Mouse (Mus musculus) heart, embryonic 12.5 days (tissue): ENCODE results near the gene Setdb1. TPM values are rescaled to one million over a fixed set of nuclear protein-coding genes. Genes with fewer than 3 reads are reported as not detected.

ENCODE experiments used
- ATAC-seq: fragments of 200-750 bp; cut with Nextera tagmentation; 2 replicates; pipeline ENCODE4 v1.8.0; 2017; ENCODE audit warnings: moderate TSS enrichment, moderate library complexity; ENCODE audit not compliant: insufficient number of reproducible peaks, low FRiP score
- H3K27ac ChIP-seq: fragments of 300-500 bp; sonication (generic); 2 replicates; pipeline ENCODE4 v1.5.1; 2016; ENCODE audit warnings: mild to moderate bottlenecking, moderate library complexity; ENCODE audit not compliant: poor library complexity, severe bottlenecking
- H3K27me3 ChIP-seq: fragments of 300-500 bp; sonication (generic); replicated peaks from 2 replicates; pipeline ENCODE4 v1.6.1; 2016; ENCODE audit warnings: mild to moderate bottlenecking, moderate library complexity
- H3K36me3 ChIP-seq: fragments of 300-500 bp; sonication (generic); 2 replicates; pipeline ENCODE4 v1.6.1; 2016; ENCODE audit warnings: mild to moderate bottlenecking, moderate library complexity
- H3K4me1 ChIP-seq: fragments of 300-500 bp; sonication (generic); replicated peaks from 2 replicates; pipeline ENCODE4 v1.6.1; 2016; ENCODE audit warnings: mild to moderate bottlenecking
- H3K4me2 ChIP-seq: fragments of 300-500 bp; sonication (generic); 2 replicates; pipeline ENCODE4 v1.6.1; 2016; ENCODE audit warnings: mild to moderate bottlenecking, moderate library complexity
- H3K4me3 ChIP-seq: fragments of 300-500 bp; sonication (generic); 2 replicates; pipeline ENCODE4 v1.5.1; 2016; ENCODE audit warnings: mild to moderate bottlenecking
- H3K9ac ChIP-seq: fragments of 300-500 bp; sonication (generic); 2 replicates; pipeline ENCODE4 v1.6.1; 2016; ENCODE audit warnings: mild to moderate bottlenecking, moderate library complexity
- H3K9me3 ChIP-seq: fragments of 300-500 bp; sonication (generic); replicated peaks from 2 replicates; pipeline ENCODE4 v1.6.1; 2016; ENCODE audit warnings: mild to moderate bottlenecking, moderate library complexity
- WGBS: fragments of 180-500 bp; shearing (Covaris S2); methylation state at CpG from one replicate; pipeline ENCODE4 v1.1.7; 2016; 5-methylcytosine and 5-hydroxymethylcytosine counted together
- polyA plus RNA-seq: library from polyadenylated mRNA; unstranded; fragments of >200 nt; fragmentation: Nextera tagmentation; extraction: Ambion mirVana; gene quantifications from 2 replicates; pipeline ENCODE4 v1.2.1, GENCODE M21; 2016

Setdb1 gene
- polyA plus RNA-seq, 1 experiment from 2014 or later: 29.7 TPM

GRCm38 (mm10) chr3:95317414-95318080, 39.5 kb downstream of the Setdb1 start:
- Histone ChIP-seq H3K9me3 (no peaks in the 10 kb centered on the region), H3K9ac (peak overlapping the region; percentile 50)

GRCm38 (mm10) chr3:95315844-95316550, 41.0 kb downstream of the Setdb1 start:
- no peaks in the 10 kb centered on the region for H3K9me3 ChIP-seq
- 6% methylated on average over 9 of the region's 9 CpGs for WGBS
- peak overlapping the region; percentile 82 for H3K4me2 ChIP-seq
- peaks cover 47% of the 10 kb centered on the region for H3K4me1 ChIP-seq
- H3K4me3 ChIP-seq: peak overlapping the region; percentile 92
- H3K27me3 ChIP-seq: no peaks in the 10 kb centered on the region
- H3K27ac ChIP-seq: peak overlapping the region; percentile 97
- peaks cover 13% of the 10 kb centered on the region for H3K36me3 ChIP-seq
- ATAC-seq: no peak
- peak overlapping the region; percentile 99 for H3K9ac ChIP-seq

More at GRCm38 (mm10) chr3:95317414-95318080, 39.5 kb downstream of the Setdb1 start:
- 17% methylated on average over 12 of the region's 12 CpGs for WGBS
- Histone ChIP-seq H3K4me1 (peaks cover 46% of the 10 kb centered on the region), H3K27me3 (no peaks in the 10 kb centered on the region), H3K4me3 (peak overlapping the region; percentile 10; the same call in 1 of the 2 replicates), H3K27ac (peak overlapping the region; percentile 81), H3K36me3 (peaks cover 29% of the 10 kb centered on the region), H3K4me2 (peak overlapping the region; percentile 82)
- ATAC-seq: no peak

GRCm38 (mm10) chr3:95315094-95315843, 41.7 kb downstream of the Setdb1 start:
- no peaks in the 10 kb centered on the region for H3K27me3 ChIP-seq
- under 1% methylated on average over 69 of the region's 71 CpGs for WGBS
- peak overlapping the region; percentile 92 for H3K4me3 ChIP-seq
- H3K4me1 ChIP-seq: peaks cover 47% of the 10 kb centered on the region
- no peaks in the 10 kb centered on the region for H3K9me3 ChIP-seq
- H3K4me2 ChIP-seq: peak overlapping the region; percentile 82
- H3K36me3 ChIP-seq: peaks cover 6% of the 10 kb centered on the region
- peak; percentile 94 for ATAC-seq
- H3K9ac ChIP-seq: peak overlapping the region; percentile 99
- peak overlapping the region; percentile 97 for H3K27ac ChIP-seq

GRCm38 (mm10) chr3:95314486-95315093, 42.4 kb downstream of the Setdb1 start, which contains the start of gene Cers2:
Gene Cers2, plus strand, starts transcription at chr3:95314791.
- H3K4me1 ChIP-seq: peaks cover 43% of the 10 kb centered on the region
- ATAC-seq: 0 out of 2 replicates have a peak, but pooled peaks have one; percentile 0
- peak within 1 kb of the TSS; percentile 92 for H3K4me3 ChIP-seq
- H3K27ac ChIP-seq: peak within 1 kb of the TSS; percentile 97
- peak within 1 kb of the TSS; percentile 99 for H3K9ac ChIP-seq
- 3% methylated on average over 27 of the region's 27 CpGs for WGBS
- H3K27me3 ChIP-seq: no peaks in the 10 kb centered on the region
- H3K4me2 ChIP-seq: peak within 1 kb of the TSS; percentile 82
- no peaks in the 10 kb centered on the region for H3K9me3 ChIP-seq
- no peaks in the 10 kb centered on the region for H3K36me3 ChIP-seq

- H3K27ac ChIP-seq: 0 out of 2 replicates have a peak overlapping the region, but pooled peaks have one; percentile 97
- peaks cover 39% of the 10 kb centered on the region for H3K4me1 ChIP-seq
- 57% methylated on average over 6 of the region's 6 CpGs for WGBS
- no peaks in the 10 kb centered on the region for H3K27me3 ChIP-seq
- no peaks in the 10 kb centered on the region for H3K36me3 ChIP-seq
- ATAC-seq: no peak
- peak overlapping the region; percentile 82 for H3K4me2 ChIP-seq
- H3K9me3 ChIP-seq: no peaks in the 10 kb centered on the region
- peak overlapping the region; percentile 99; the same call in 1 of the 2 replicates for H3K9ac ChIP-seq
- H3K4me3 ChIP-seq: peak overlapping the region; percentile 92
These were observed 42.9 kb downstream of the Setdb1 start for GRCm38 (mm10) chr3:95314075-95314474.

- H3K4me2 ChIP-seq: no peak overlapping the region
- no peak overlapping the region for H3K27ac ChIP-seq
- H3K9ac ChIP-seq: no peak overlapping the region
- H3K4me1 ChIP-seq: peaks cover 33% of the 10 kb centered on the region
- H3K36me3 ChIP-seq: no peaks in the 10 kb centered on the region
- no peak for ATAC-seq
- 30% methylated on average over 7 of the region's 7 CpGs for WGBS
- no peak overlapping the region for H3K4me3 ChIP-seq
- no peaks in the 10 kb centered on the region for H3K9me3 ChIP-seq
- H3K27me3 ChIP-seq: no peaks in the 10 kb centered on the region
These were observed 43.5 kb downstream of the Setdb1 start for GRCm38 (mm10) chr3:95313476-95313875.

GRCm38 (mm10) chr3:95312623-95313022, 44.4 kb downstream of the Setdb1 start:
- H3K9me3 ChIP-seq: no peaks in the 10 kb centered on the region
- WGBS: 39% methylated on average over 6 of the region's 6 CpGs
- H3K4me1 ChIP-seq: peaks cover 25% of the 10 kb centered on the region
- no peak overlapping the region for H3K4me3 ChIP-seq
- no peak overlapping the region for H3K9ac ChIP-seq
- ATAC-seq: no peak
- H3K4me2 ChIP-seq: no peak overlapping the region
- no peak overlapping the region for H3K27ac ChIP-seq
- H3K36me3 ChIP-seq: no peaks in the 10 kb centered on the region
- no peaks in the 10 kb centered on the region for H3K27me3 ChIP-seq

- Histone ChIP-seq H3K4me3 (no peak overlapping the region), H3K4me1 (peaks cover 21% of the 10 kb centered on the region), H3K4me2 (no peak overlapping the region), H3K9me3 (no peaks in the 10 kb centered on the region), H3K27ac (no peak overlapping the region), H3K9ac (no peak overlapping the region), H3K36me3 (no peaks in the 10 kb centered on the region), H3K27me3 (no peaks in the 10 kb centered on the region)
- ATAC-seq: no peak
- WGBS: 62% methylated on average over 9 of the region's 9 CpGs
These were observed 45.8 kb downstream of the Setdb1 start for GRCm38 (mm10) chr3:95310968-95311882.

- H3K9me3 ChIP-seq: no peaks in the 10 kb centered on the region
- H3K4me1 ChIP-seq: peaks cover 19% of the 10 kb centered on the region
- no peak overlapping the region for H3K4me2 ChIP-seq
- H3K27me3 ChIP-seq: no peaks in the 10 kb centered on the region
- H3K9ac ChIP-seq: no peak overlapping the region
- no peak for ATAC-seq
- no peak overlapping the region for H3K27ac ChIP-seq
- WGBS: 54% methylated on average over 3 of the region's 3 CpGs
- no peak overlapping the region for H3K4me3 ChIP-seq
- H3K36me3 ChIP-seq: no peaks in the 10 kb centered on the region
These were observed 46.5 kb downstream of the Setdb1 start for GRCm38 (mm10) chr3:95310496-95310895.

GRCm38 (mm10) chr3:95307100-95307499, 49.9 kb downstream of the Setdb1 start, which contains the start of gene Anxa9:
Gene Anxa9, minus strand, starts transcription at chr3:95307176.
- WGBS: 51% methylated on average over 7 of the region's 7 CpGs
- Histone ChIP-seq H3K4me3 (no peak within 1 kb of the TSS), H3K4me2 (no peak within 1 kb of the TSS), H3K27ac (no peak within 1 kb of the TSS), H3K9me3 (no peaks in the 10 kb centered on the region), H3K4me1 (peaks cover 10% of the 10 kb centered on the region), H3K27me3 (no peaks in the 10 kb centered on the region), H3K36me3 (no peaks in the 10 kb centered on the region), H3K9ac (no peak within 1 kb of the TSS)
- ATAC-seq: peak; percentile 41; the same call in 1 of the 2 replicates
